Mouse (Mus musculus) spleen, postnatal 14 days (tissue): ENCODE results near the gene Rasl12.

Experiments used
- DNase-seq, 2 experiments: peaks; one replicate each; pipeline ENCODE4 v3.0.0; 2021 to 2022; ENCODE audit warnings: low spot score in 2 of 2

Gene Rasl12

DNA sequence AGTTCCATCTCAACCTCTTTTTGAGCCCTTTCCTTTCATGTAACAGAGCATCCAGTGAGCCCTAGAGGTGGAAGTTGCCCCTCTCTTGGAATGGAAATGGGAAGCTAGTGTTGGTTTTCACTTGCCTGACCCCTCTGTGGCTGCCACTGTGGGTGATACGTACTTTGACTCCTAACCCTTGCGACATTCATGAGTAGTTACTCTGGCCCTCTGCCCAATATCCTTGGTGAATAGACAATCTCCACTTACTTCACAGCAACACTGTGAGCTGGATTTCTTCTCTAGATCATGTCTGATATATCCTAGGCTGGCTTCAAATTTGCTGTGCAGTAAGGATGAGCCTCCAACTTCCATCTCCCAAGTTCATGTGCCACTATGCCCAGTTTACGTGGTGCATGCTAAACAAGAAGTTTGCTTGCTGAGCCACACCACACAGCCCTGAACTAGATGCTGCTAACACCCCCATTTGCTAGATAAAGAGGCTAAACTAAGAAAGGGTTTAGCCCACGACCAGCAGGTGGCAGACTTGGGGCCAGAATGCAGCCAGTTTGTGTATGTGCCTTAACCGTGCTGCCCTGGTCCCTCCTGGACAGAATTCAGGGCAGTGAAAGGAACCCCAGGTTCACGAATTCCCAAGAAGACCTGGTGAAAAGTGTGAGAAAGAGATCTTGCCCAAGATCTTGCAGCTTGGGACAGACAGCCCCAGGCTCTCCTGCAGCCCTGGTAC is 5.5 kb upstream of the Rasl12 start:
- peak; percentile 24 to 43 for DNase-seq

DNA sequence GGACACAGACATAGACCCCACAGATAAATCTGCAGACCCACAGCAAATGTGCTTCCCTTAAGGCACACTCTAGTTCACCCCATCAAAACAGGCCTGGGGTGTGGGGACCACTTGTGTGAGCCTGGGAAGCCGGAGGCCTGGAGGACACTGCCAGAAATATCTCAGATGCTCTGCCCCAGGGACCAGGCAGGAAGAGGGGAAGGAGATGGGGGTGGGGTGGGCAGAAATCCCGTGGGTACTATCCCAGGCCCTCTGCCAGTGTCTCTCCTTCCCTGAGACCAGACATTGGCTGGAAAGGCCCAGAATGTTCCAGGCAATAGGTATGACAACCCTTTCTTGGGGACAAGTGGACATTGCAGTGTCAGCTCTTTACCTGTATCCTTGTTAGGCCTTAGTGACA is 4.7 kb upstream of the Rasl12 start:
- no peak for DNase-seq

DNA sequence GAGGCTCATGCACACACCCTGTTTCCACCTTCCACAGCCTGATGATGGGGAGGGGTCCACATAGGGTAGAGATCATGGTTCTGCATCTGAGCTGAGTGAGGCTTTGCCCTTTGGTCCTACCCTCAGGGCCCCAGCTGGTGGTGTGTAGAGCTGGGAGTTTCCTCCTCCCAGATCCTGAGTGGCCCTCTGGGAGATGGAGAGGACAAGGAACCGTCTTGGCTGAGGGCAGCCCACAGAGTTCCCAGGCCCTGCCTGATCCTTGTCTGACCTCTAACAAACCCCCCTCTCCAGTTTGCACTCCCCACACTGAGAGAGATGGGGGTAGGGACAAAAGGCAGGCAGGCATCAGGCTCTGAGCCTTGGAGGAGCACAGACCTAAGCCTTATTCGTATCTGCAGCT is 3.9 kb upstream of the Rasl12 start:
- DNase-seq = no peak

DNA sequence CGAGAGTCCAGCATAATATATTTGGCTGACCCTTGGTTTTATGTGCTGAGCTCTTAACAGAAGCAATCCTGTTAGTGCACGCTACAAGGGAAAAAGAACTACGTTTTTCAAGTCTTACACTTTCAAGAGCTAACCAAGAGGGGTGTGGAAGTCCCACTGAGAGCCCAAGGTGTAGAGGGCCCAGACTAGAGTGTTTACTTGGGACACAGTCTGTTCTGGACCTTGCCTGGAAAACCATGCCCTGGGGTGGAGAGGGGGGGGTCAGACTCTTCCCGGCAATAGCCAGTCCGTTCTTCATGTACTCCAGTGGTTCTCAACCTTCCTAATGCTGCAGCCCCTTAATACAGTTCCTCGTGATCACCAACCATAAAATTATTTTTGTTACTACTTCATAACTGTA is 1.6 kb downstream of the Rasl12 start:
- no peak for DNase-seq

DNA sequence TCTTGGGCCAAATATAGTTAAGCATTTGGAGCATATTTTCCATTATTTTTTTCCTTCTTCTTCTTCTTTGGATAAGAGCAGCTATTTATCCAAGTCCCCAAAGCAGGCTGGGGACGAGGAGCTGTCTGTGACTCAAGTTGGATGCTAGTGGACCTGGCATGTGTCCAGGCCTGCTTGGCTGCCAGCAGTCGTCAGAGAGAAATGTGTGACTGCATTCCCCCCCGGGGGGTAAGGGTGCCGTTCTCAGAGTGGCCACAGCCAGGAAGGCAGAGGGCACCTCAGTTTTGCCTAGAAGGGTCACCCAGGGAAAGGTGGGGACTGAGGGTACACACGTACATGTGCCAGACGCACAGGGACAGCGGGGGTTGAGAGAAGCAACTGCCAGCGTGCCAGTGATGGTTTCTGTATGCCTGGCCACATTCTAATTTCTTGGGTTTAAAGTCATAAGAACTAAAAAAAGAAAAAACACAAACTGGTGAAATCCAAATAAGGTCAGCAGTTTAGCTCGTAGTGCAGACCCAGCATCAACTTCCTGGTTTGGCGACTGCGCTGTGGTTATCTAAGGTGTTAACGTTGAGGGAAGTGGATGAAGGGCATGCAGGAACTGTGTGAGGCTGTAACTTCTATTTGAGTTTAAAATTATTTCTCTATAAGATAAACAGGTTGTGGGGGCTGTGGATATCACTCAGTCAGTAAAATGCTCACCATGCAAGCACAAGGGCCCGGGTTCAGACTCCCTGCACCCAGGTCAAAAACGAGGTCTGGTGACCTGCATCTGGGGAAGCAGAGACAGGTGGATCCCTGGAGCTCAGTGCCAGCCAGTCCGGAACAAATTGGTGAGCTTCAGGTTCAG is 6.3 kb downstream of the Rasl12 start:
- DNase-seq = peak in 1 of 2 experiments; percentile 11

DNA sequence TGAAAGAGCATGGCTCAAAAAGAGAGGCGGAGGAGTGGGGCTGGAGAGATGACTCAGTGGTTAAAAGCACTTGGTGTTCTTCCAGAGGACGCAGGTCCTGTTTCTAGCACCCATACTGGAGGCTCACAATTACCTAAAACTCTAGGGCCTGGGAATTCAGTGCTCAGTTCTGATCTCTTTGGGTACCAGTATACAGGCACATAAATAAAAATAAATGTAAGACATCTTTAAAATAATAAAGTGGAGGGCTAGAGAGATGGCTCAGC is 6.8 kb downstream of the Rasl12 start:
- DNase-seq = no peak

DNA sequence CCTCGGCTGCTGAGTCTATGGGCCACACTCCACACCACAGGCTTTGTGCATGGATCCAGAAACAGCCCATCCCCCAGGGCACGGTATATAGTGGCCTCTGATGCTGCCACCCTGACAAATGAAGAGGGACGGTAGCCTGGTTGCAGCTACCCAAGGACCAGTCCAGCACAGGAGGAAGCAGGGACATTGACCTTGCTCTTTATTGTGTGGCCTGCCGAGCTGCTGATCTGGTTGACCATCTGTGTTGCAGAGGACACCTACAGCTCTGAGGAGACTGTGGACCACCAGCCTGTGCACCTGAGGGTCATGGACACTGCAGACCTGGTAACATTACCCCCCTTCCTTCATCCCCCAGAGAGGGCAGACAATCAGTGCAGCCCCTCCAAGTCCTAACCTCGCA is 9.0 kb downstream of the Rasl12 start:
- DNase-seq = no peak

DNA sequence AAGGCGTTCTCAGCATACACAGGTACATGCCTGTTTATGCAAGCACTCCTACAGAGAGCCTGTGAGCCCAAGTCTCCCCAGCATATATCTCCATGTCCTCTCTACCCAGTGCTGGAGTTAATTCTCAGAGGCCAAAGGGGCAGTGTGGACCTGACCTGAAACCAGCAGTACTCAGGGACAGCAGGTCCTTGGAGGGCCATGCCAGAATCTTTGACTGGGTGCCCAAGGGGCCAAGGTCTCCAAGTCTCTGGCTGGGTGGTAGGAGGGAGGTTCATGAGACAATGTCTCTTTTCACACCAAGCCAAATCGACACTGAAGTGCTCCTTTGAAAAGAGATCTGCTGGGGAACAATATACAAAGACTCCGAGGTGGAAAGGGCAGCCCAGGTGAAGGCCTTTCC is 9.6 kb downstream of the Rasl12 start:
- no peak for DNase-seq

DNA sequence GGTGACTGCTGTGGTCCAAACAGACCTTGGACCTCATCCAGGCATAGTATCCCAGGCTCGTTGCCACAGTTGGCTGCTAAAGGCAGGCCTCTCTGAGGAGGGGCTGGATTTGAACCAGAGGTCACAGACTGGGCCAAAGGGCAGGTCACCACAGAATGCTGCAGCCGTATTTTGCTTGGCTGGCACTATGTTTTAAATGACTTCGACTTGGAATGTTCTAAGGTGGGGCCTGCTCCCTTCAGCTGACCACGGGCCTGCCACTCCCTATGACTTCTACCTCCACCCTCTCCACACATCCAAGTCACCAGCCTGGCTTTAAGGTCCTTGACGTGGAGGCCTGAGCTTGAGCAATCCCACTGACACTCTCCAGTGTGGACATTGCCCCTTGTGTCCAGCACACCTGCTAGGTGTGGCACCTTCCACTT is 10.6 kb downstream of the Rasl12 start:
- no peak for DNase-seq

DNA sequence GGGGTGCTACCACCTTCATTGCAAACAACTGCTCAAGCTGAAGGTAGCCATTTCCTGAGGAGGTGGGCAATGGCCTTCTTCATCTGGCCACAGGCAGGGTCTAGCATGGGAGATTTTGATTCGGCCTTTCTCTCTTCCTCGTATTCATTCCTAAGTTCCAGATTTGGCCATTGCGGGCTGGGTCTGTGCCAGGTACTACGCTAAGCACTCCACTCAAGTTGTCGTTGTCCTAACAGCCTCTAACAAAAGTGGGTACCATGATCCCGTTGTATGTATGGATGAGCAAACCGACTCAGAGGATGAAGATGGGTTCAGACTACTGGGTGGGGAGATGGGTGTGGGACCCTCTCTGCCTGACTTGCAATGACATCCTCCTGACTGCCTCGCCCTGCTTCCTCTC is 12.1 kb downstream of the Rasl12 start:
- no peak for DNase-seq

DNA sequence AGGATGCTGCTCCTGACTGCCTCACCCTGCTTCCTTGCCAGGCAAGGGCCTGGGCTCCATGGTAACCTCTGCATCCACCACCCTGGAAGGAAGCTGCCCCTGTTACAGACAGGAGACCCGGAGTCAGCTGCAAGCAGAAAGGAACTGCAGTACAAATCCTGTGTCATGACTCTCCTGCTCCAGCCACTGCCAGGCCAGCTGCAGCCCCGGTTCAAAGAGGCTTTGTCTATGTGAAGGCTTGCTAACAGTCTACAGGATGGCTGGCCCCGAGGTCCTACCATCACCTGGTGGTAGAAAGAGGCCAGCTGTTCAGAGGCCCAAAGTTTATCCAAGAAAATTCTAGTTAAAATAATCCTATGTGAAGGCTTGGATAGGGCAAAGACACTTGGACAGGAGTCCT is 13.0 kb downstream of the Rasl12 start:
- no peak for DNase-seq

DNA sequence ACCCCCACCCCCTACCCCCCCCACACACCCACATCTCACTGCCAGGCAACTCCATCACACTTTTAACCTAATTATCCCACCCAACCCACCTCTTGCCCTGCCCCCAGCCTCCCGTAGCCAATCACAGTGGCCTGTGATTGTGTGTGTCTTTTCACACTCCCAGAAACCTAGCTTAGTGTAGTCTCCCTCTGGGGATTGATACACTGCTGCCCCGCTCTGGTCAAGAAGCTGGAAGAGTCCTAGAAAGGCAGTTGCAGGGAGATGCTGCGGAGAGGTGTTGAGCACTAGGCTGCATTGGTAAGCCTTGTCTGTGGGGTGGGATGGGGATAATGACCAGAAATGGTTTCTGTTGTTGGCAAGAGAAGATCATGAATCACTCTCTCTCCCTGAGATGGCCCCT is 19.4 kb downstream of the Rasl12 start:
- no peak for DNase-seq

DNA sequence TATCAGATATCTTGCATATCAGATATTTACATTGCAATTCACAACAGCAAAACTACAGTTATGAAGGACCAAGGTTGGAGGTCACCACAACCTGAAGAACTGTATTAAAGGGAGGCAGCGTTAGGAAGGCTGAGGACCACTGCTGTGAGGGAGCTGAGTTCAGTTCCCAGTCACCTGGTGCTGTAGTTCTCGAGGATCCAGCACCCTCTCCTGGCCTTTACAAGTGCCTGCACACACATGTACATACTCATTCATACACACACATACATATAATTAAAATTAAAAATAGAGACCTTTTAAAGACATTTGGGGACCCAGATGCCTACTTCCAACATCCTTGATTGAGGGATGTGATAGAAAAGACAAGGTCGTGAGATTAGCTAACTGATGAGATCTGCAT is 21.3 kb downstream of the Rasl12 start:
- no peak for DNase-seq

DNA sequence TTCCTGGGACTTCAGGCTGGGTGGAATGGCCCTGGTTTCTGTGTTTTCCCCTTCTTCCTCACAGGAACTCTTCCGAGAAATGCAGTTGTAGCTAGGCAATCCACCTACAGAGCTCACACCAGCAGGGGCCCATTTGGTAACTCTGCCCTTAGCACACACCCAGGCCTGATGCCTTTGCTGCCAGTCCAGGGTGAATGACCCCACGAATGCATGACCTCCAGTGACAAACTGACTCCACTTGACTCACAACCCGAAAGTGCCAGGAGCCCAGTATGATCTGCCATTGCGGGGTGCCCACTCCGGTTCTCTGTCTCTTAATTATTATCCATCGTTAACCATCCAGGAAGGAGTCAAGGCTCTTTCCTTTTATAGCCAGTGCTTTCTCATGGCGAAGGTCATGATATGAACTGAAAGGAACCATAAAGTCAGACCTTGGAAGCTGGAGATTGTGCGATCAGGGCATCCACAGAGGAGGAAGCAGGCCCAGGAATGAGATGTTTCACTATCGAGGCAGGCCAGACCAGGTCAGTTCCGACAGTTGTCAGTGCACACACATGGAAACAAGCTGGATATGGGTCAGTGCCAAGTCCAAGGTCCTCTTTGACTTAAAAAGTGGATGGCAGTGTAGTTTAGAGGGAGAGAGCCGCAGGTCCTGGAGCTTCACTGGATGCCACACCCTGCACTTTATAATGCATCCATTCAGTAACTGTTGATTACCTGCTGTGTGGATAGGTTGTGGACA is 24.6 kb downstream of the Rasl12 start, which contains the start of gene Slc51b:
Gene Slc51b (minus strand): TSS at position 196 of the 742 bp plus-strand sequence.
- no peak for DNase-seq

DNA sequence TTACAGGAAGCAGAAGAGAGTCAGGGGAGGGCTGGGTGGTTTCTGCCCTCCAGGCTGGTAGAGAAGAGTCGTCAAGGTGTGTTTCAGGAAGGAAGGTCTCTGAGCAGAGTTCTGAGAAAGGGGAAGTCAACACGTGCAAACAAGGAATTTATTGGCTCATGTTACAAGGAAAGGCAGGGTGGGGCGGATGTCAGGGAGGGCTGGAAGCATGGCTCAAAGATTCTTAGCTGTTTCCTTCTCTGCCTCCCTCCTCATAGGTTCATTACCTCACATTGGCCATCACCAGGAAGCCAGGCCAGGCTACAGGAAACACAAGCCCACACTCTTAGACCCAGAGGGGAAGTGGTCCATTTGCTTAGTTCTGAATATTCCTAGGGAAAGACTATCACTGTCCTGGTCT is 26.1 kb downstream of the Rasl12 start:
- no peak for DNase-seq

DNA sequence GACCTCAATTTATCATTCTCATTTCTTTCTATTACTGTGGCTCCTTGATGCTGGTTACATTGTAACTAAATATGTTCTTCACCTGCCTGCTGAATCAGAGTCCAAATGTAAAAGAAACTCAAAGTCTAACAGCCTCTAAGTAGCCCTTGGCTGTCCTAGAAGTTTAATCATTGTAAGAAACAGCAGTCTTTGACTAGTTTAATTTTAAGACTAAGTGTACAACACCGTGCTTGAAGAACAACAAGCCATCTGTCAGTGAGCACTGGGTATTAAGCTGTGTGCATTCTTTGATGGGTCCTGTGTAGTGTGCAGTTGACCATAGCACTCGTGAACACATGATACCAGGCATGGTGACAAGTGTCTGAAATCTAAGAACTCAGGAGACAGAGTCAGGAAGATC is 29.2 kb downstream of the Rasl12 start:
- no peak for DNase-seq

DNA sequence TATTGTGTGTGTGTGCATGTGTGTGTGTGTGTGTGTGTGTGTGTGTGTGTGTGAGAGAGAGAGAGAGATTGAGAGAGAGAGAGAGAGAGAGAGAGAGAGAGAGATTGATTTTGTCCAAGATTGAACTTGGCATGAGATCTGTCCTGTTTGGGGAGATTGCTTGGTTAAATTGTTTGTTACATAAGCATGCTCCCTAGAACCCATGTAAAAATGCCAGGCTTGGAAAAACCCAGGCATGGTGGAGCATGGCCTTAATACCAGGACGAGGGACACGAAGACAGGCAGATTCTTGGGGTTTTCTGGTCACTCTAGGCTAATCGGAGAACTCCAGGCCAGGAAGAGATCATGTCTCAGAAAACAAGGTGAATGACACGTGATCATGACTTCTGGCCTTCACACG is 29.7 kb downstream of the Rasl12 start:
- DNase-seq = no peak

DNA sequence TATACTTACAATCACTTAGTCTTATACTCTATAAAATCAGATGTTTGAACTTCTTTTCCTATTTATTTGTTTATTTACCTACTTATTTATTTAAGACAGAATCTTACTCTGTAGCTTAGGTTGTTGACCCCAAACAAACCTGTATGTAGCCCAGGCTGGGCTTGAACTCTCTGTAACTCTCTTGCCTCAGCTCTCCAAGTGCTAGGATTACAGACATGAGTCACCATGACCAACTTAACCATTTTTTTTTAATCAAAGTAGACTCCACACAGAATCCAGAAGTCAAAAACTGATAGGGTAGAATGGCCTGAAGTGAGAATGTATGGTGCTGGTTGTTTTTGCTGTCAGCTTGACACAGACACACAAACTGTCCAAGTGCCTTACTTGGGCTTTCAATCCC is 32.1 kb downstream of the Rasl12 start:
- DNase-seq = no peak

DNA sequence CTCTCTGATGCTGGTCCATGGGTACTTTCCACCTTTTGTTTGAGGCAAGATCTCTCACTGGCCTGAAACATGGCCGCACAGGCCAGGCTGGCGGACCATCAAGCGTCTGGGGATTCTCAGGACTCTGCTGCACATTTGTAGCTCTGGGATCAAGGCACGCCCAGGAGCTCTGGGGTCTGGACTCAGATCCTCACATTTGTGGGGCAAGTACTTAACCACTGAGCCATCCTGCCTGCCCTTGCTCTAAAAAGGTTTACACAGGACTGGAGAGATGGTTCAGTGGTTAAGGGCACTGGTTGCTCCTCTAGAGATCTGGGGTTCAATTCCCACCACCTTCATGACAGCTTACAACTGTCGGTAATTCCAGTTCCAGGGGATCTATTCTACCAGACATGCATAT is 32.6 kb downstream of the Rasl12 start:
- no peak for DNase-seq

DNA sequence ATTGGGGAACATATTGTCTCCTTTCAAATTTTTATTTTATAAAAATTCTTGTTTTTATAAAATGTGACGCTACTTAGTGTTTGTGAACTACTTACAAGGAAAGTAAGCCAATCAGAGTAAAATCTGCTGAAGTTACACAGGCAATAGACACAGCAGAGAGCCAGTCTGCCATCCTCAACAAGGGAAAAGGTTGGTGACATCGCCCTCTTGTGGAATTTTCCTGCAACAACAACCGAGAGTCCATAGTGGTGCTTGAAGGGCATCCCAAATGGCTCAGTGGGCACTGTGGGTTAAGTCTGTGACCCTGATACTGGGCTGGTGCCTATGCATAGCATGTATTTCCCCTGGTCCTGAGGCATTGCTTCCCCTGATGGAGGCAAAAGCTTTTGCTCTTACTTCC is 33.9 kb downstream of the Rasl12 start:
- DNase-seq = peak; percentile 57 to 73

DNA sequence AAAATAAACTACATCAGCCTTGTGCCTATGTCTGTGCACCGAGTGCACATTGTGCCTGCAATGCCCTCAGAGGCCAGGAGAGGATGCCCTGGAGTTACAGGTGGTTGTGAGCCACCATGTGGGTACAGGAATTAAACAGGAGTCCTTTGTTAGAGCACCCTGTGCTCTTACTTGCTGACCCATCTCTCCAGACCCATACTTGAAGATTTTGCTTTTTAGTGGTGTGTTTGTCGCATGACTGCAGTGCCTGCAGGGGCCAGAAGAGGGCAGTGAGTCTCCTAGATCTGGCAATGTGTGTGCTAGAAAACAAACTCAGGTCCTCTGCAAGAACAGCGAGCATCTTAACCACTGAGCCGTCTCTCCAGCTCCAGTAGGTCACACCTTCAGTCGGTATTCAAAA is 35.8 kb downstream of the Rasl12 start:
- DNase-seq = peak; percentile 40 to 62

DNA sequence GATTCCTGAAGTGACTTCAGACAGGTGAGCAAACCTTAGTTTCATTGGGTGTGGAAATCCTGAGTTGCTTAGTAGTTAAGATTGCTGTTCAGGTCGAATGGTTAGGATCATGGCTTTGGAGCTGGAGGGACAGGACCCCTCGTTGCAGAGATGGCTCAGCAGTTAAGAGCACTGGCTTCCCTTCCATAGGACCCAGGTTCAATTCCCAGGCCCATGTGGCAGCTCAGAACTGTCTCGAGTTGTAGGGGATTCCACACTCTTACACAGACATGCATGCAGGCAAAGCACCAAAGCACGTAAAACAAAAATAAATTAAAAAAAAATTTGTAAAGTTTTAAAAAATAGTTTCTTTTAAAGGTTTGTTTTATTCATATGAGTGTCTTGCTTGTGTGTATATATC is 36.9 kb downstream of the Rasl12 start:
- DNase-seq = no peak
